Mouse (Mus musculus) activated CD4-positive, CD25-positive, alpha-beta regulatory T cell, adult 9 weeks (primary cell): ENCODE data around the gene Gm5617. TPM values are rescaled to one million over a fixed set of nuclear protein-coding genes. Genes with fewer than 3 reads are reported as not detected.

ENCODE experiments used
- polyA plus RNA-seq: library from polyadenylated mRNA; unstranded; fragments of 100-300 nt; shearing (Covaris generic); gene quantifications from one replicate; pipeline ENCODE4 v1.2.1, GENCODE M21; 2017

Gm5617 gene
- polyA plus RNA-seq, result 15.0 TPM

GRCm38 (mm10) chr9:48494817-48495547, at the start of gene Gm5617, which contains the start of gene Rbm7:
Gene Gm5617 (plus strand): TSS chr9:48495442.
Gene Rbm7 (minus strand): TSS chr9:48495299.

GRCm38 (mm10) chr9:48480411-48481213, 14.6 kb upstream of the Gm5617 start, which contains the start of gene Rexo2:
Gene Rexo2 (minus strand): TSS chr9:48480623.

Other genes with a start within 250 kb of the Gm5617 start
- gene Nxpe2, start 142.0 kb upstream of the Gm5617 start, polyA plus RNA-seq, result 1.1 TPM
- 167 TPM for gene Rexo2, start 14.8 kb upstream of the Gm5617 start, polyA plus RNA-seq
- 168 TPM for gene Rbm7, start 143 bp upstream of the Gm5617 start, polyA plus RNA-seq
- gene Nnmt, start 109.7 kb downstream of the Gm5617 start, polyA plus RNA-seq, result 0.44 TPM